Mouse (Mus musculus): ENCODE results near the gene Adss.

DNA sequence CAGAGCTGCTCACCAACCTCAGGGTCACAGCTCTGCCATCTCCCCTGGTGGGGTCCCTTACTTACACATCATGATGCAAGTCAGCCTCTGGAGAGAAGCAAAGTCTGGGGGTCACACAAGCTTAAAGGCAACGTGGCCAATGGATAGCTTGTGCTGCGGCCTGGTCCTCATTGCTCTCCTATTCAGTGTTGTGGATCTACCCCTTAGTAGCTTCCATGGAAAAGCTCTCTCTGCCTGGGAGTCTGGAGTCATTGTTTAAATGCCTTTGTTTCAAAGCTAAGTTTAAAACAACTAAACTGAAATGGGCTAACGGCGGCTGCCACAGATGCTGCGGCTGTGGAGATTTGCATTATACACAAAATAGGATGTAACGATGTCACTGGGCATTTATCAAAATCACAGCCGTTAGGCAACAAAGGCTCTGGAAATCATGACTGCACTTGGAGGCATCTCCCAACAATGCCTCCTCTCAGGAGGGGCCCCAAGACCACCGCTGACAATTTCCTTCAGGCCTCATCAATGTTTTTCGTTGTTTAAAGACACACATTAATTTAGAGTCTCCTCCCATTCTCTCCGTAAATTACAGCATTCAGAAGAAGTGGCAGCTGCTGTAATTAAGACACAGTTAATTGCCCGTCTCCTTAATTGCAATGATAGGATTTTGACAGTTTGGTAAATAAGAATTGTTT is 77.8 kb downstream of the Adss start:
- no peak for TF ChIP-seq POLR2A (IDR thresholded peaks at IDR 0.05; ENCODE audit: low read depth, low read length)
- no peak for TF ChIP-seq CTCF (IDR thresholded peaks at IDR 0.05; ENCODE audit: extremely low read depth, insufficient read length, insufficient replicate concordance, low read depth, low read length)
